Mouse (Mus musculus) embryonic stem cell, embryonic (primary cell): ENCODE measurements around the gene Methig1.

Experiments
- CTCF ChIA-PET, 4 experiments: fragments of 300-600 bp in 2 of 4; fragments of 350-600 bp in 2 of 4; sonication (Branson Sonifier 250); formaldehyde crosslinking; loops; one replicate each; lab custom pipeline; 2022; ENCODE audit warnings: inconsistent platforms in 2 of 4; lab: Charles Lee
- POLR2A ChIA-PET, 4 experiments: fragments of 300-600 bp in 2 of 4; fragments of 350-600 bp in 2 of 4; sonication (Branson Sonifier 250); formaldehyde crosslinking; loops; one replicate each; lab custom pipeline; 2022; ENCODE audit warnings: antibody characterized with exemption in 4 of 4, inconsistent platforms in 1 of 4; lab: Charles Lee

The Methig1 gene

GRCm38 (mm10) chr15:100352711-100353250 is at the start of gene Methig1, which contains the start of gene Mettl7a2:
Gene Methig1 (plus strand): TSS chr15:100353149.
Gene Mettl7a2 (plus strand): TSS chr15:100353200.
- CTCF ChIA-PET: interaction anchor here (0.6 to 1.5 kb wide), 5 partner anchors 19 to 446 kb away, joined by 3 to 8 read pairs (median 5); no protein-coding TSS in a partner anchor

GRCm38 (mm10) chr15:100303428-100304018 is 49.4 kb upstream of the Methig1 start:
- CTCF ChIA-PET: interaction anchor here in 1 of 4 experiments (1.0 to 2.8 kb wide), 5 partner anchors 8 to 380 kb away, joined by 3 to 7 read pairs (median 3); no protein-coding TSS in a partner anchor
- POLR2A ChIA-PET: interaction anchor here in 3 of 4 experiments (0.7 to 4.1 kb wide), 26 partner anchors 8 to 331 kb away, joined by 3 to 24 read pairs (median 4); partner anchors contain the start of genes Tmprss12 (in 2 of the 3) and Atf1 (in 1 of the 3)

More at GRCm38 (mm10) chr15:100352711-100353250, at the start of gene Methig1, which contains the start of gene Mettl7a2:
- POLR2A ChIA-PET: interaction anchor here in 1 of 4 experiments (0.6 kb wide), 1 partner anchor 97 kb away, joined by 3 read pairs; no protein-coding TSS in a partner anchor

GRCm38 (mm10) chr15:100304019-100304991 is 48.6 kb upstream of the Methig1 start, which contains the start of gene Mettl7a1:
Gene Mettl7a1 (plus strand): TSS chr15:100304140.
- POLR2A ChIA-PET: interaction anchor here (0.6 to 4.1 kb wide), 40 partner anchors 9 to 383 kb away, joined by 3 to 24 read pairs (median 4); partner anchors contain the start of genes Tmprss12 (in 2 of the 4), Atf1 (in 1 of the 4) and Cela1 (in 1 of the 4)
- CTCF ChIA-PET: interaction anchor here in 2 of 4 experiments (0.5 to 2.8 kb wide), 12 partner anchors 9 to 398 kb away, joined by 3 to 7 read pairs (median 3); partner anchors contain the start of gene Mettl7a3 (in 1 of the 2)

GRCm38 (mm10) chr15:100306201-100306600 is 46.7 kb upstream of the Methig1 start:
- CTCF ChIA-PET: interaction anchor here in 2 of 4 experiments (0.6 to 2.1 kb wide), 5 partner anchors 32 to 264 kb away, joined by 3 to 8 read pairs (median 3); no protein-coding TSS in a partner anchor

GRCm38 (mm10) chr15:100307438-100308096 is 45.4 kb upstream of the Methig1 start:
- ChIA-PET CTCF (interaction anchor here (0.6 to 1.6 kb wide), 10 partner anchors 10 to 644 kb away, joined by 3 to 28 read pairs (median 6); no protein-coding TSS in a partner anchor), POLR2A (interaction anchor here in 2 of 4 experiments (0.7 to 1.6 kb wide), 6 partner anchors 13 to 60 kb away, joined by 3 to 6 read pairs (median 4); partner anchors contain the start of gene Tmprss12 (in 1 of the 2))

More at GRCm38 (mm10) chr15:100306201-100306600, 46.7 kb upstream of the Methig1 start:
- POLR2A ChIA-PET: interaction anchor here in 3 of 4 experiments (0.6 to 4.1 kb wide), 12 partner anchors 15 to 913 kb away, joined by 3 to 24 read pairs (median 3); partner anchors contain the start of gene Tmprss12 (in 1 of the 3)

- POLR2A ChIA-PET: interaction anchor here in 2 of 4 experiments (1.0 to 1.1 kb wide), 4 partner anchors 8 to 70 kb away, joined by 3 to 5 read pairs (median 4); no protein-coding TSS in a partner anchor
- CTCF ChIA-PET: interaction anchor here in 1 of 4 experiments (1.2 kb wide), 1 partner anchor 47 kb away, joined by 3 read pairs; no protein-coding TSS in a partner anchor
Observed at GRCm38 (mm10) chr15:100312346-100312745, 40.6 kb upstream of the Methig1 start.

GRCm38 (mm10) chr15:100314448-100315145 is 38.4 kb upstream of the Methig1 start:
- ChIA-PET POLR2A (interaction anchor here (0.6 to 1.9 kb wide), 14 partner anchors 9 to 343 kb away, joined by 3 to 13 read pairs (median 3); partner anchors contain the start of genes Mettl7a3 (in 1 of the 4) and Tmprss12 (in 1 of the 4)), CTCF (interaction anchor here in 2 of 4 experiments (0.6 to 1.0 kb wide), 2 partner anchors 10 to 283 kb away, joined by 3 to 6 read pairs; no protein-coding TSS in a partner anchor)

- POLR2A ChIA-PET: interaction anchor here in 1 of 4 experiments (0.7 kb wide), 1 partner anchor 273 kb away, joined by 3 read pairs; no protein-coding TSS in a partner anchor
Observed at GRCm38 (mm10) chr15:100318014-100318671, 34.8 kb upstream of the Methig1 start.

GRCm38 (mm10) chr15:100319884-100320283 is 33.1 kb upstream of the Methig1 start:
- ChIA-PET CTCF (interaction anchor here in 1 of 4 experiments (0.6 kb wide), 1 partner anchor 166 kb away, joined by 3 read pairs; no protein-coding TSS in a partner anchor), POLR2A (interaction anchor here in 3 of 4 experiments (0.5 to 2.7 kb wide), 6 partner anchors 12 to 75 kb away, joined by 3 to 7 read pairs (median 4); partner anchors contain the start of gene Tmprss12 (in 1 of the 3))

More at GRCm38 (mm10) chr15:100318014-100318671, 34.8 kb upstream of the Methig1 start:
- CTCF ChIA-PET: interaction anchor here in 2 of 4 experiments (0.7 to 0.8 kb wide), 2 partner anchors 10 to 24 kb away, joined by 3 to 4 read pairs; no protein-coding TSS in a partner anchor

GRCm38 (mm10) chr15:100320295-100320905 is 32.5 kb upstream of the Methig1 start:
- ChIA-PET CTCF (interaction anchor here in 2 of 4 experiments (0.6 to 1.7 kb wide), 11 partner anchors 12 to 282 kb away, joined by 3 to 7 read pairs (median 4); partner anchors contain the start of gene Dip2b (in 2 of the 2)), POLR2A (interaction anchor here in 3 of 4 experiments (0.5 to 2.7 kb wide), 12 partner anchors 12 to 596 kb away, joined by 3 to 7 read pairs (median 3); partner anchors contain the start of gene Tmprss12 (in 1 of the 3))

- ChIA-PET CTCF (interaction anchor here in 3 of 4 experiments (0.5 to 1.7 kb wide), 12 partner anchors 13 to 283 kb away, joined by 3 to 7 read pairs (median 4); partner anchors contain the start of gene Dip2b (in 2 of the 3)), POLR2A (interaction anchor here in 3 of 4 experiments (0.6 to 2.7 kb wide), 8 partner anchors 13 to 597 kb away, joined by 3 to 7 read pairs (median 3); no protein-coding TSS in a partner anchor)
Observed at GRCm38 (mm10) chr15:100321134-100321533, 31.8 kb upstream of the Methig1 start.

GRCm38 (mm10) chr15:100324021-100324591 is 28.8 kb upstream of the Methig1 start:
- CTCF ChIA-PET: interaction anchor here (0.5 to 2.0 kb wide), 19 partner anchors 9 to 1688 kb away, joined by 3 to 9 read pairs (median 3); partner anchors contain the start of genes Dip2b (in 1 of the 4) and Mettl7a1 (in 1 of the 4)

GRCm38 (mm10) chr15:100325235-100325634 is 27.7 kb upstream of the Methig1 start:
- ChIA-PET CTCF (interaction anchor here in 2 of 4 experiments (1.0 to 1.3 kb wide), 3 partner anchors 44 to 126 kb away, joined by 3 read pairs; no protein-coding TSS in a partner anchor), POLR2A (interaction anchor here (0.6 to 1.6 kb wide), 14 partner anchors 21 to 600 kb away, joined by 3 to 6 read pairs (median 4); partner anchors contain the start of genes Atf1 (in 1 of the 4), Cox14 (in 1 of the 4) and Tmprss12 (in 1 of the 4))

More at GRCm38 (mm10) chr15:100324021-100324591, 28.8 kb upstream of the Methig1 start:
- POLR2A ChIA-PET: interaction anchor here (0.5 to 1.8 kb wide), 29 partner anchors 9 to 724 kb away, joined by 3 to 8 read pairs (median 4); partner anchors contain the start of genes Atf1 (in 2 of the 4), Tmprss12 (in 2 of the 4) and Cox14 (in 1 of the 4)
